Mouse (Mus musculus) heart, adult 2 months (tissue): ENCODE measurements around the gene Gm21981.

Experiments used
- CTCF ChIP-seq: fragments of 200-600 bp; IDR thresholded peaks from 2 replicates; pipeline ENCODE4 v1.8.1; 2022; ENCODE audit warnings: antibody characterized with exemption, mild to moderate bottlenecking, moderate library complexity
- POLR2A ChIP-seq: fragments of 200-500 bp; IDR thresholded peaks from 2 replicates; pipeline ENCODE4 v1.6.1; 2011; ENCODE audit warnings: mild to moderate bottlenecking, low read depth, low read length, control low read depth; ENCODE audit not compliant: insufficient read depth

- TF ChIP-seq CTCF (no peak), POLR2A (no peak)
Observed at GRCm38 (mm10) chr17:47706196-47706595, 11.9 kb upstream of the Gm21981 start.
